Mouse (Mus musculus): ENCODE data around the gene Treml2. TPM values are rescaled to one million over a fixed set of nuclear protein-coding genes. Genes with fewer than 3 reads are reported as not detected.
"Not testable (repeated sequence)": the region's sequence is repeated elsewhere in the genome, so short reads cannot be mapped to it uniquely, and the experiment has no call there.

The Treml2 gene
- polyA plus RNA-seq, 1 experiment from 2014 or later = 0.08 TPM

GRCm38 (mm10) chr17:48300861-48301260, 1.6 kb downstream of the Treml2 start:
- Histone ChIP-seq H3K4me3 (no peak overlapping the region), H3K4me1 (no peaks in the 10 kb centered on the region), H3K36me3 (no peaks in the 10 kb centered on the region), H3K4me2 (replicated peaks) (no peak overlapping the region), H3K9ac (replicated peaks) (no peak overlapping the region), H3K27me3 (no peaks in the 10 kb centered on the region), H3K27ac (replicated peaks) (no peak overlapping the region), H3K9me3 (no peaks in the 10 kb centered on the region)
- 83% methylated on average over 9 of the region's 9 CpGs for WGBS
- ATAC-seq (replicated peaks) = no peak

- 86% methylated on average over 5 of the region's 5 CpGs for WGBS
- Histone ChIP-seq H3K9me3 (no peaks in the 10 kb centered on the region), H3K36me3 (no peaks in the 10 kb centered on the region), H3K4me2 (replicated peaks) (no peak overlapping the region), H3K4me1 (no peaks in the 10 kb centered on the region), H3K4me3 (no peak overlapping the region), H3K27me3 (no peaks in the 10 kb centered on the region), H3K9ac (replicated peaks) (no peak overlapping the region), H3K27ac (replicated peaks) (no peak overlapping the region)
- no peak for ATAC-seq (replicated peaks)
Observed at GRCm38 (mm10) chr17:48301792-48302191, 2.5 kb downstream of the Treml2 start.

DNA sequence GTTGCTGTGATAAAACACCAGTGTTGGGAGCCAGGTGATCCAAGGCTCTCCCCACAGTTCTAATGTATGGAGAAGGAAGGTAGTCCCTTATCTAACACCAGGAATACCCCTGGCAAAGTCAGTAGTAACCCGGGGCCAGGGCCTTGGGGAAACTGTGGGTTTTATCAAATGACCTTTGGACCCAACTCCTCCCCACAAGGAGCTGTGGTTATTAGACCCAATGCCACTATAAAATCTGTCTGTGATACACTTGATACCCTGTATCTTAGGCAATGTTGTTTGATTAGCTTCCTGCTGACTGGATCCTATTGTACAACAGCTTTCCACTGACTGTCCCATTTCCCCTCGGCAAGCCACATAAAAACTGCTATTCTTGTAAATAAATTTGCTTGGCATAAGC, 12.8 kb downstream of the Treml2 start:
- no peak overlapping the region for H3K9ac ChIP-seq (replicated peaks)
- no peak for ATAC-seq (replicated peaks)
- 71% methylated on average over 2 of the region's 2 CpGs for WGBS

GRCm38 (mm10) chr17:48315905-48316579, 16.7 kb downstream of the Treml2 start, which contains the start of gene B430306N03Rik:
Gene B430306N03Rik (plus strand): TSS chr17:48316141.
- H3K4me3 ChIP-seq; H3K4me2 ChIP-seq (replicated peaks); H3K27ac ChIP-seq (replicated peaks); H3K9ac ChIP-seq (replicated peaks); H3K36me3 ChIP-seq; ATAC-seq (replicated peaks); H3K27me3 ChIP-seq; H3K9me3 ChIP-seq; H3K4me1 ChIP-seq: not testable (repeated sequence)
- 86% methylated on average over 3 of the region's 3 CpGs for WGBS

More for the DNA sequence above, 12.8 kb downstream of the Treml2 start:
- no peaks in the 10 kb centered on the region for H3K36me3 ChIP-seq
- H3K4me3 ChIP-seq = no peak overlapping the region
- no peaks in the 10 kb centered on the region for H3K27me3 ChIP-seq
- H3K27ac ChIP-seq (replicated peaks) = no peak overlapping the region
- no peaks in the 10 kb centered on the region for H3K9me3 ChIP-seq
- H3K4me2 ChIP-seq (replicated peaks) = no peak overlapping the region
- no peaks in the 10 kb centered on the region for H3K4me1 ChIP-seq

GRCm38 (mm10) chr17:48318686-48319085, 19.4 kb downstream of the Treml2 start:
- Histone ChIP-seq H3K4me1 (no peaks in the 10 kb centered on the region), H3K4me2 (replicated peaks) (no peak overlapping the region), H3K9ac (replicated peaks) (no peak overlapping the region), H3K36me3 (no peaks in the 10 kb centered on the region), H3K27me3 (no peaks in the 10 kb centered on the region), H3K9me3 (no peaks in the 10 kb centered on the region), H3K27ac (replicated peaks) (no peak overlapping the region), H3K4me3 (no peak overlapping the region)
- no peak for ATAC-seq (replicated peaks)
- WGBS = 91% methylated on average over 1 of the region's 1 CpGs

DNA sequence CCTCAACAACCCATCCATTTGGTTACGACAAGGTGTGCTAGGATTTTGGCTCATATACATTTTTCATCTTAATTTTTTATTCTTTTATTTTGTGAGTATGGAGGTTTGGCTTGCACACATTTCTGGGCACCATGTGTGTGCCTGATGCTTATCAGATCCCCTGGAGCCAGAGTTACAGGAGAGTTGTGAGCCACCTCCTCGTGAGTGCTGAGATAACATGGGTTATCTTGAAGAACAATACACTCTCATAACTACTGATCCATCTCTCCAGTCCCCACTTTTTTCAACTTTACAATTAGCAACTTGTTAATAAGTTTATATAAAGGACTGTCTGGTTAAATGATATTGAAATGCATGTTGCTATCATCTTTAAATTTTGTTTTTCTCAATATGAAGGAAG, 22.0 kb downstream of the Treml2 start:
- Histone ChIP-seq H3K4me1 (no peaks in the 10 kb centered on the region), H3K4me3 (no peak overlapping the region), H3K27me3 (no peaks in the 10 kb centered on the region), H3K9me3 (no peaks in the 10 kb centered on the region), H3K36me3 (no peaks in the 10 kb centered on the region), H3K9ac (replicated peaks) (no peak overlapping the region), H3K4me2 (replicated peaks) (no peak overlapping the region), H3K27ac (replicated peaks) (no peak overlapping the region)
- ATAC-seq (replicated peaks) = no peak
- WGBS = 88% methylated on average over 2 of the region's 2 CpGs

DNA sequence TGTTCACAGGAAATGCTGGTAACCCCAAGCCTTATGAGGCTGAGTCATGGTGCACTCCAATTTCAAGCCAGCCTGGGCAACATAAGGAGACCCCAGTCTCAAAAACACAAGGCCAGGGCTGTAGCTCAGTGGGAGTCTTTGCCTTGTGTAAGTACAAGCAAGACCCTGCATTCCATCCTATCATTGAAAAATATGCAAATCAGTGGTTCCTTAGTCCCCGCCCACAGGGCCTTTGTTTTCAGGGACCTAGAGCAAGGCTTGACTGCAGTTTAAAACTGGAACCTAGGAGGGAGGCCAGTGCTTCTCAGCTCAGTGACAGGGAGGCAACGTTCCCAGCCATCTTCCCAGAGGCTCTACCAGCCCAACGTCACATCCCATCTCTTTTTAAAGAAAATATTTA, 23.9 kb downstream of the Treml2 start:
- WGBS = 62% methylated on average over 3 of the region's 3 CpGs
- Histone ChIP-seq H3K4me3 (no peak overlapping the region), H3K36me3 (no peaks in the 10 kb centered on the region), H3K27me3 (no peaks in the 10 kb centered on the region), H3K4me1 (no peaks in the 10 kb centered on the region), H3K27ac (replicated peaks) (no peak overlapping the region), H3K4me2 (replicated peaks) (no peak overlapping the region), H3K9me3 (no peaks in the 10 kb centered on the region), H3K9ac (replicated peaks) (no peak overlapping the region)
- ATAC-seq (replicated peaks) = no peak

GRCm38 (mm10) chr17:48324258-48324657, 25.0 kb downstream of the Treml2 start:
- Histone ChIP-seq H3K9me3 (no peaks in the 10 kb centered on the region), H3K27me3 (no peaks in the 10 kb centered on the region), H3K4me3 (no peak overlapping the region), H3K9ac (replicated peaks) (no peak overlapping the region), H3K4me1 (no peaks in the 10 kb centered on the region), H3K4me2 (replicated peaks) (no peak overlapping the region), H3K27ac (replicated peaks) (no peak overlapping the region), H3K36me3 (no peaks in the 10 kb centered on the region)
- WGBS = 94% methylated on average over 5 of the region's 5 CpGs
- ATAC-seq (replicated peaks) = no peak

- Histone ChIP-seq H3K9me3 (no peaks in the 10 kb centered on the region), H3K4me3 (no peak overlapping the region), H3K9ac (replicated peaks) (no peak overlapping the region), H3K27me3 (no peaks in the 10 kb centered on the region), H3K27ac (replicated peaks) (no peak overlapping the region), H3K36me3 (no peaks in the 10 kb centered on the region), H3K4me2 (replicated peaks) (no peak overlapping the region), H3K4me1 (no peaks in the 10 kb centered on the region)
- 94% methylated on average over 6 of the region's 6 CpGs for WGBS
- no peak for ATAC-seq (replicated peaks)
Observed at GRCm38 (mm10) chr17:48325093-48325492, 25.8 kb downstream of the Treml2 start.

DNA sequence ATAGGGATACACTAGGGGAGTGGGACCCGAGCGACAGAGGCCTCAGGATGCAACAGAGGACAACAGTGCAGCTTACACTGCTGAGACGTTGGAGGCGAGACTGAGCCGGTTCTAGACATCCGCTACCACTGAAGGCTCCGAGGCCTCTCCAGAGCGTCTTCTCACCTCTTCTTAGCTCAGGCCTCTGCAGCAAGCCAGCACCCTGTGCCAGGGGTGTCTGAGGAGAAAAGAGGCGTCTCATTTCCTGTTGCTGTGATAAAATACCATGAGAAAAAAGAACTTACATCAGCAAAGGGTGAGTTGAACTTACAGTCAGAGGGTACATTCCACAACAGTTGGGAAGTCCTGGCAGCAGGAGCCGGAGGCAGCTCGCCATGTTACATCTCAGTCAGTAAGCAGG, 26.3 kb downstream of the Treml2 start:
- Histone ChIP-seq H3K27me3 (no peaks in the 10 kb centered on the region), H3K4me3 (no peak overlapping the region), H3K4me1 (no peaks in the 10 kb centered on the region), H3K27ac (replicated peaks) (no peak overlapping the region), H3K36me3 (no peaks in the 10 kb centered on the region), H3K9me3 (no peaks in the 10 kb centered on the region), H3K9ac (replicated peaks) (no peak overlapping the region), H3K4me2 (replicated peaks) (no peak overlapping the region)
- no peak for ATAC-seq (replicated peaks)
- WGBS = 90% methylated on average over 11 of the region's 11 CpGs

GRCm38 (mm10) chr17:48326656-48327055, 27.4 kb downstream of the Treml2 start:
- Histone ChIP-seq H3K9ac (replicated peaks) (no peak overlapping the region), H3K4me2 (replicated peaks) (no peak overlapping the region), H3K4me3 (no peak overlapping the region), H3K27me3 (no peaks in the 10 kb centered on the region), H3K9me3 (no peaks in the 10 kb centered on the region), H3K27ac (replicated peaks) (no peak overlapping the region), H3K4me1 (no peaks in the 10 kb centered on the region), H3K36me3 (no peaks in the 10 kb centered on the region)
- ATAC-seq (replicated peaks) = no peak
- WGBS = 73% methylated on average over 4 of the region's 4 CpGs

DNA sequence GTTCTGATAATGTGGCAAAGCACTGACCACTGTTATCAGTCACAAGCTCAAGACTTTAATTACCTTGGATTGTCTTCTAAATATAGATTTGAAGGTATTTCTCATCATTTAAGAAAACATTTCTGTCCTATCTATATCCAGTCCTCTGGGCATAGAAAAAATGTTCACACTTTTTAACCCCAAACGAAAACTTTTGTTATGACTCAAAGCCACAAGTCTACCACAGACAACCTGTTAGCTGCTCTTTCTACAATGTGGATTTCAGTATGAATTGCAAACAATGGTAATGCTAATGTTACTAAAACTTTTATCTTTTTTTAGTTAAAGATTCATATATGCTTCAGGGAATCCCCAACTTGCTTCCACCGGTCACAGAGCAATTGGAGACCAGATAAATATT, 33.2 kb downstream of the Treml2 start:
- H3K27ac ChIP-seq (replicated peaks) = no peak overlapping the region
- no peak for ATAC-seq (replicated peaks)
- no peak overlapping the region for H3K9ac ChIP-seq (replicated peaks)
- WGBS = 91% methylated on average over 2 of the region's 2 CpGs
- H3K4me3 ChIP-seq = no peak overlapping the region
- no peak overlapping the region for H3K4me2 ChIP-seq (replicated peaks)
- no peaks in the 10 kb centered on the region for H3K9me3 ChIP-seq
- H3K36me3 ChIP-seq = no peaks in the 10 kb centered on the region
- no peaks in the 10 kb centered on the region for H3K4me1 ChIP-seq
- H3K27me3 ChIP-seq = no peaks in the 10 kb centered on the region

- 90% methylated on average over 4 of the region's 4 CpGs for WGBS
- ATAC-seq (replicated peaks) = no peak
- no peak overlapping the region for H3K27ac ChIP-seq (replicated peaks)
- H3K27me3 ChIP-seq = no peaks in the 10 kb centered on the region
- no peak overlapping the region for H3K4me3 ChIP-seq
- H3K36me3 ChIP-seq = no peaks in the 10 kb centered on the region
- no peak overlapping the region for H3K9ac ChIP-seq (replicated peaks)
- no peak overlapping the region for H3K4me2 ChIP-seq (replicated peaks)
- no peaks in the 10 kb centered on the region for H3K9me3 ChIP-seq
- H3K4me1 ChIP-seq = no peaks in the 10 kb centered on the region
Observed at GRCm38 (mm10) chr17:48334186-48334585, 34.9 kb downstream of the Treml2 start.

All from forebrain, embryonic 15.5 days (tissue).